Mouse (Mus musculus): Measurements from ENCODE around the gene Tubg2.
"Not testable (repeated sequence)": the region's sequence is repeated elsewhere in the genome, so short reads cannot be mapped to it uniquely, and the experiment has no call there.

Gene Tubg2

DNA sequence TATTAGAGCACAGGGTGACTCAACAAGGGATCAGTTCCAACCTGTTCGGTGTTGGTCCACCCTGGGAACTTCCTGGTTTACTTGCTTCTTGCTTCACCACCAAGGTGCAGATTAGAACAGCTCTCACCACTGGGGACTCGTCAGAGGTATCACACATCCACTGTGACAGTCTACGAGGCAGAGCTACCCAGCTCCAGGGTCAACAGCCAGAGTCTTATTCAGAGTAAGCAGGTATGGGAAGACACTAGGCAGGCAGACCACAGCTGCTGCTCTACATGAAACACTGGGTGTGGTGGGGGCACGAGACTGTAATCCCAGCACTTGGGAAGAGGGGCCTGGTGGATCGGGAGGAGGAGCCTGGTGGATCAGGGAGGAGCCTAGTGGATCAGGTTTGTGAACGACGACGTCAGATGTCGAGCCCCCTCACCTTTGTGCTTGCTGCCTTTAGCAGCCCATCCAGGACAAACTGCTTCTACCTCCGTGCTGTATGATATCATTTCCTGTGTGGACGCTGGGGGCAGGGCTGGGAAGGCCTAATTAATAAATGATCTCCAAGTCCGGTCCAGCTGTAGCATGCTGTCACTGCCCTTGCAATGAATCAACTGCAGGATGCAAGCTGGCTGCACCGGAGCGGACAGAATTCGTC is 17.0 kb upstream of the Tubg2 start:
- peak; percentile 55 for DNase-seq (ENCODE audit: low spot score in 2 of 2)

- DNase-seq (ENCODE audit: low spot score in 2 of 2): peak in 1 of 2 experiments; percentile 38
Observed at GRCm38 (mm10) chr11:101140164-101140819, 15.4 kb upstream of the Tubg2 start.

DNA sequence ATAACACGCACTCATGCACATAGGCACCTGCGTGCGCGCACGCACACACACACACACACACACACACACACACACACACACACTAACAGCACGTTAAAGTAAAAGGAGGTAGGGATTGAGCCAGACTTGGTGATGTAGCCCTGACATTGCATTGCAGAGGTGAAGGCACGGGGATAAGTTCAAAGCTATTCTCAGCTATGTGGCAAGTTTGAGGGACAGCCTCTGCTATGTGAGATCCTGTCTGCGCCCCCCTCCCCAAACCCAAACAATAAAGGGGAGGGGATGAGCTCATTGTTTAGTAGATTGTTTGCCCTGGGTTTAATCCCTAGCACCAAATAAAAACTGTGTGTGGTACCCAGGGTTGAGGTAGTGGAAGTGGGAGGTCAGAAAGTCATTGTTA is 14.6 kb upstream of the Tubg2 start:
- DNase-seq (ENCODE audit: low spot score in 2 of 2): no peak

DNA sequence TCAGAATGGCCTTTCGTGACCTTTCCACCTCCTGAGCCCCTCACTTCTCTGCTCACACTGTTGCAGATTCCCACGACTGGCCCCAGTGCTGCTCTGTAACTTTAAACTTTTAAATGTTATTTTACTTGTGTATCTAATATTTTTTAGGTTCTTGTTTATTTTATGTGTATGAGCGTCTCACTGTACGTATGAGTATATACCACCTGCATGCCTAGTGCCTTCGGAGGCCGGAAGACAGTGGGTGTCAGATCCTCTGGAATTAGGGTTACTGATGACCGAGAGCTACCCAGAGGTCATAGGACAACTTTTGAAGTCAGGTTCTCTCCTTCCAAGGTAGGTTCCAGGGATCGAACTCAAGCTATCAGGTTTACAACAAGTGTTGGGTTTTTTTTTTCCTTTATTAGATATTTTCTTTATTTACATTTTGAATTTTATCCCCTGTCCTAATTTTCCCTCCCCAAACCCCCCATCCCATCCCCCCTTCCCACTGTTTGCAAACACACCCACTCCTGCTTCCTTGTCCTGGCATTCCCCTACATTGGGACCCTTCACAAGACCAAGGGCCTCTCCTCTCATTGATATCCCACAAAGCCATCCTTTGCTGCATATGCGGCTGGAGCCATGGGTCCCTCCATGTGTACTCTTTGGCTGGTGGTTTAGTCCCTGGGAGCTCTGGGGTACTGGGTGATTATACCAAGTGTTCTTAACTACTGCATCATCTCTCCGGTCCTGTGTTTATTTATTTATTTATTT is 13.3 kb upstream of the Tubg2 start:
- DNase-seq (ENCODE audit: low spot score in 2 of 2): no peak

- DNase-seq (ENCODE audit: low spot score in 2 of 2): no peak
Observed at GRCm38 (mm10) chr11:101143338-101144225, 12.1 kb upstream of the Tubg2 start.

GRCm38 (mm10) chr11:101146377-101146776 is 9.3 kb upstream of the Tubg2 start:
- DNase-seq (ENCODE audit: low spot score in 2 of 2): no peak

DNA sequence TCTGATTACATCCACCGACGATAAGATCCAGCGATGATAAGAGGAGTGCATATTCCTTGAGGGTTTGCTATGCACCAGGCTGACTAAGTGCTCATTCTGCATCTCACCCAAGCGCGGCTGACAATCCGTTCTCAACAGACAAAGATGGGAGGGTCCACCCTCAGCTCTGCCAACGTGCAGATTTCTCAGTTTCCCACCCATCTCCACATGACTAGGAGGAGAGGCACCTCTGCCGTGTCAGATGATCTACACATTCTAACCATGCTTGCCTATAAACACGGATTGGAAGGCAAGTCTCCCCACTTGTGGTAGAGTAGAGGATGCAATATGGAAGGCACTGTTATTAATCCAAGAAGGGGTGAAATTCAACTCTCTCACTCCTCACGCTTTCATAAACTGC is 7.0 kb upstream of the Tubg2 start:
- DNase-seq (ENCODE audit: low spot score in 2 of 2): no peak

DNA sequence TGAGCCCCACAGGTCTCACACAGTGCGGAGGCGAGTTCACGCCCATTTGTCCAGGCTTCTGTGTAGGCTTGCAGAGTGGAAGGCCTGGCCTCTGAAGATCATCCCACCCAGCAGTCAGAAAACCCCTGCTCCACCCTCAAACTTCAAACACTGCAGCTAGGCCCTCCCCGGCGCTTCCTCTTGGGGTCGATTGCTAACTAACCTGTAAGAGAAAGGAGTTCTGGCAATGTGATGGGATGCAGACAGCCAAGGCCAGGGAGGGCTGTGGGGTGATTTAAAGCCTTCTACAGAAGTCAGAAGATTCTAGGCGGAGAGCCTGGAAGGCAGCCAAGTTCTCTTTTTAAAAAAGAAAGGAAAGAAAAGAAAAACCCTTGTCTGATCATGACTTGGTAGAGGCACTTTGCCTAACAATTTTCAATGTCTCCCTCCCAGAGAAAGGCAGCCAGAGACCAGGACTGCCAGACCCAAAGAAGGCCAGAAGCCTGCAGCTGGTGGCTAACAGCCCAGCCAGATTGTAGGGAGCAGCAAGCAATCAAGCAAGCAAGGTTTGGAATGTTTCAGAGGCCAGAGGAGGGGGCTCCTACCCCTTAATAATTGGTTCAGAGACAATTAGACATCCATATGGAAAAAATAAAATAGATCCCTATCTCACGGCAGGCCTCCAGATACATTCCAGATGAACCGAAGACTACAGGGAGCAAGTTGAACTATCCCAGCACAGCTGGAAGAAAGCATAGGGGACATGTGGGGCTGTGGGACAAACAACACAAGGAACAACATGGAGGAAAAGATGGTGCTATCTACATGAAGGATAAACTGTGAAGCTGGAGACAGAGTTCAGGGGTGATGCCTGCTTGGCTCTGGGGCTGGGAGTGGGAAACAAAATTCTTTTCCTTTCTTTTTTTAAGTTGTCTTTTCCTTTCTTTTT is 6.3 kb upstream of the Tubg2 start:
- DNase-seq (ENCODE audit: low spot score in 2 of 2): no peak

DNA sequence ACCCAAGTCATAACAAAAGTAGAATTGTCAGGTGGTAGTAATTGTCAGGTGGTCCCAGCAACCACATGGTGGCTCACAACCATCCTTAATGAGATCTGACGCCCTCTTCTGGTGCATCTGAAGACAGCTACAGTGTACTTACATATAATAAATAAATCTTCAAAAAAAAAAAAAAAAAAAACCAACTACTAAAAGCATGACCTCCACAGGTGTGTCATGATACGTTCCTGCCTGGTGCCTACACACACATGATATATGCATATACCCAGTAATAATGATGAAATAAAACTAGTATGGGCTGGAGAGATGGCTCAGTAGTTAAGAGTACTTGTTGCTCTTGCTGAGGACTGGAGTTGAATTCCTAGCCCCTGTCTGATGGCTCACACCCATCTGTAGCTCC is 4.6 kb upstream of the Tubg2 start:
- no peak for DNase-seq (ENCODE audit: low spot score in 2 of 2)

- no peak for DNase-seq (ENCODE audit: low spot score in 2 of 2)
Observed at GRCm38 (mm10) chr11:101152825-101153224, 2.9 kb upstream of the Tubg2 start.

- no peak for DNase-seq (ENCODE audit: low spot score in 2 of 2)
Observed at GRCm38 (mm10) chr11:101154648-101155047, 1.1 kb upstream of the Tubg2 start.

DNA sequence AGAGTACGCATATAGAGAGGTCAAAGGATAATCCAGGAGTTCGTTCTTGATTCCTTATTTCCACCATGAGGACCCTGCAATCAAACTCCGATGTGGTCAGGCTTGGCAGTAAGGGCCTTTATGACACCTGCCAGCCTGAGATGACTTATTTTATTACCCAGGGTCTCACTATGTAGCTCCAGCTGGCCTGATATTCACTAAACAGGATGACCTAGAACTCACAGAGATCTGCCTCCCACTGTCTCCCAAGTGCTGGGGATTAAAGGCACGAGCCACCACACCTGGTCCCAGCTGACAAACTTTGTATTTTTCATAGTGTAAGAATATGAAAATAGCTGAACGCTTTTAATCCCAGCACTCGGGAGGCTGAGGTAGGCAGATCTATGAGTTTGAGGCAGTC is 556 bp upstream of the Tubg2 start:
- no peak for DNase-seq (ENCODE audit: low spot score in 2 of 2)

DNA sequence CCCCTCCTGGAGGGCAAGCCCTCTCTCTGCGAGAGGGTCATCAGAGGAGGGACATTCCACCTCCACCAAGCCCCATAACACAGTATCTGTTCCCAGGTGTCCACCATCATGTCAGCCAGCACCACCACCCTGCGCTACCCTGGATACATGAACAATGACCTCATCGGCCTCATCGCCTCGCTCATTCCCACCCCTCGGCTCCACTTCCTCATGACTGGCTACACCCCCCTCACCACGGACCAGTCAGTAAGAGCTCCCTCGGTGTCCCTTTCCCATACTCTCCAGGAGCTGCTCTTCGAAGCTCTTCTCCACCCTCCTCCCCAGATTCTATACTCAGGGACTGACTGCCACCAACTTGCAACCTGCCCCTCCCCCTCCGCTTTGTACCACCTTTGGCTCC is 4.4 kb downstream of the Tubg2 start:
- not testable (repeated sequence) for DNase-seq (ENCODE audit: low spot score in 2 of 2)

GRCm38 (mm10) chr11:101160981-101161505 is 5.3 kb downstream of the Tubg2 start:
- not testable (repeated sequence) for DNase-seq (ENCODE audit: low spot score in 2 of 2)

DNA sequence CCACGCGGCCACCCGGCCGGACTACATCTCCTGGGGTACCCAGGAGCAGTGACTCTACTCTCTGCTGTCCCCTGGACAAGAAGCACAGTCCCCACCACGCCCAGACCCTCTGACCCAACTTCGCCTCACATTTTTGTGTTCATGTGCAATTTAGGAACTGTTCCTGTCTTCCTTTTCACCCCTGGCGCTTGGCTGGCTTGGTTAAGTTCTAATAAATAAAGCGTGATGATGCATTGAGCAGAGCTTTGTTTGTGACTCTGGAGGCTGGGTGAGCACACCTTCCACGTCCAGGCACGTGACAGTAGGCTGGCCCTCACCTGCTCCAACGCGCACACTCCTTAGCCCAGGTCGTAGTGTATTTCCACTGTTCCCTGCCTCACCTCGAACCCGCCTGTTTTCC is 5.8 kb downstream of the Tubg2 start:
- no peak for DNase-seq (ENCODE audit: low spot score in 2 of 2)

DNA sequence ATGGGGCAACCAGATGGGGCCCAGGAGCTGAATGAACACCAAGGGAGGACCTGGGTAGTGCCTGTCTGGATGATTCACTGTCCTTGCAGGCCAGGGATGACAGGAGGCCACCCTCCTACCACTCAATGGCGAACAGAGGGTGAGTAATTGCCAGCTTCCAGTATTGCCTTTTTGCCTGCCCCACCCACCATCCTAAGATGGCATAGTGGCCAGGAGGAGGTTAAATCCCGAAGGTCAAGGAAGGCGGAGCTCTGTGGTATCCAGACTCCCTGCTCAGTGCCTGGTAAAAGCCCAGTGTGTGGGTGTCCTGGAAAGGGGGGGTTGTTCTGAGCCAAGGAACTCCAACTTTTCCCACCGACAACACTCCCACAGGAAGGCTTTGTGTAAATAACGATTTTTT is 6.6 kb downstream of the Tubg2 start:
- DNase-seq (ENCODE audit: low spot score in 2 of 2): no peak

GRCm38 (mm10) chr11:101162772-101163171 is 7.1 kb downstream of the Tubg2 start:
- no peak for DNase-seq (ENCODE audit: low spot score in 2 of 2)

- no peak for DNase-seq (ENCODE audit: low spot score in 2 of 2)
Observed at GRCm38 (mm10) chr11:101163476-101164350, 8.0 kb downstream of the Tubg2 start.

DNA sequence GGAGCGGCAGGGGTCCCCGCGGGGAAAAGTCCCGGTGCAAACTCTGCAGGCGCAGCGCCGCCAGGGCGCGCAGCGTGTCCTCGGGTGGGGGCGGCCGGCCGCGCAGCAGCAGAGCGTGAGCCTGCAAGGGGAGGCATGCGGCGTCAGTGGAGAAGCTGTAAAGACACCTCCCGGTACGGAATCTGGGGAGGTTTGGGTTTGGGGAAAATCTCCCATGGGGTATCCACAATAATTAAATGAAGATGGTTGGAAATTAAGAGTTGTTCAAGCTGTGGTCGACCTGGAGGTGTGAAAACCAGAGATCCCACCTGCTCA is 8.6 kb downstream of the Tubg2 start:
- no peak for DNase-seq (ENCODE audit: low spot score in 2 of 2)
